Mouse (Mus musculus) kidney, embryonic 15.5 days (tissue): ENCODE measurements around the gene Prkaa2. TPM values are rescaled to one million over a fixed set of nuclear protein-coding genes. Genes with fewer than 3 reads are reported as not detected.

ENCODE experiments used
- polyA plus RNA-seq: library from polyadenylated mRNA; unstranded; fragments of >200 nt; fragmentation: Nextera tagmentation; extraction: Ambion mirVana; gene quantifications from 2 replicates; pipeline ENCODE4 v1.2.1, GENCODE M21; 2015

Prkaa2 gene
- polyA plus RNA-seq, 1 experiment from 2014 or later, result 6.1 TPM

Other genes starting within 250 kb of the Prkaa2 start
- 0.19 and 0.23 TPM in 2 replicates for gene C8a, start 233.5 kb downstream of the Prkaa2 start, polyA plus RNA-seq
- 0.45 and 0.56 TPM in 2 replicates for gene Fyb2, start 196.4 kb downstream of the Prkaa2 start, polyA plus RNA-seq
- gene Plpp3, start 47.5 kb upstream of the Prkaa2 start, polyA plus RNA-seq, result 58.2 and 65.5 TPM in 2 replicates